Mouse (Mus musculus) small intestine, adult 2 months (tissue): ENCODE data around the gene Stk10. TPM values are rescaled to one million over a fixed set of nuclear protein-coding genes. Genes with fewer than 3 reads are reported as not detected.

Experiments
- H3K27ac ChIP-seq: fragments of 200-500 bp; 2 replicates; pipeline ENCODE4 v1.5.1; 2012; ENCODE audit warnings: low read depth, low read length, control low read depth, inconsistent platforms; ENCODE audit not compliant: insufficient read depth
- H3K27me3 ChIP-seq: fragments of 200-500 bp; 2 replicates; pipeline ENCODE4 v1.6.1; 2012; ENCODE audit warnings: mild to moderate bottlenecking, moderate library complexity, low read length, inconsistent platforms; ENCODE audit not compliant: control insufficient read depth, insufficient read depth
- H3K36me3 ChIP-seq: fragments of 200-500 bp; 2 replicates; pipeline ENCODE4 v1.6.1; 2012; ENCODE audit warnings: mild to moderate bottlenecking, low read length, control low read depth, inconsistent platforms; ENCODE audit not compliant: control insufficient read depth, insufficient read depth
- H3K4me1 ChIP-seq: fragments of 200-500 bp; 2 replicates; pipeline ENCODE4 v1.6.1; 2012; ENCODE audit warnings: low read length, inconsistent platforms, mixed read lengths; ENCODE audit not compliant: control insufficient read depth, insufficient read depth, insufficient read length
- H3K4me3 ChIP-seq: fragments of 200-500 bp; 2 replicates; pipeline ENCODE4 v1.5.1; 2012; ENCODE audit warnings: low read depth, mild to moderate bottlenecking, control low read depth, inconsistent platforms, low read length, moderate library complexity
- CTCF ChIP-seq: fragments of 200-500 bp; IDR thresholded peaks from 2 replicates; pipeline ENCODE4 v1.5.1; 2012; ENCODE audit warnings: low read depth, mild to moderate bottlenecking, control low read depth, inconsistent platforms, low read length, moderate library complexity, mixed read lengths; ENCODE audit not compliant: insufficient replicate concordance, insufficient read length; ENCODE audit errors: extremely low read depth
- POLR2A ChIP-seq: fragments of 200-500 bp; IDR thresholded peaks from 2 replicates; pipeline ENCODE4 v1.6.1; 2012; ENCODE audit warnings: low read depth, mild to moderate bottlenecking, control low read depth, inconsistent platforms, low read length, moderate library complexity
- WGBS: fragments of 180-500 bp; shearing (Covaris S2); methylation state at CpG from one replicate; pipeline ENCODE4 v1.1.7; 2018; 5-methylcytosine and 5-hydroxymethylcytosine counted together
- polyA plus RNA-seq: library from polyadenylated mRNA; depleted of rRNA; stranded (reverse); fragments of >200 nt; gene quantifications from 2 replicates; pipeline ENCODE4 v1.2.3, GENCODE M21; 2012

Gene Stk10
- polyA plus RNA-seq, 1 experiment, result 49.4 TPM

DNA sequence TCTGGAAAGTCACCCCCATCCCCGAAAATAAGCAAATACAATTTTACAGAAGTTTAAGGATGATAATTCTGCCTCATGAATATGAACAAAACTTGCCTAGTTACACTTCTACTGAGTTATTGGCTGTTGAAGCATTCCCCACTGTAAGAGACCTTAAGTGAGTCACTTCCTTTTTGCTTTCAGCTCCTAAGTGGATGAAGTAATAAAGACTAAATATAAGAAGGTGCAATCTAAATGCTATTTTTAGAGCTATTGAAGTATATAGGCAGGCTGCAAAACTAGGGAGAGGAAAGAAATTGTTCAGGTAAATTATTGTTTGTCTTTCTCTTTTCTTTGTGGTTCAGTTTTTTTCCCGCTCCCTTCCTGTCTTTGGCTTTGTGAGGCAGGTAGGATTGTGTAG lies 114.2 kb downstream of the Stk10 start:
- Histone ChIP-seq H3K36me3 (no peaks in the 10 kb centered on the region), H3K27ac (no peak overlapping the region), H3K27me3 (no peaks in the 10 kb centered on the region), H3K4me1 (peaks cover 19% of the 10 kb centered on the region), H3K4me3 (no peak overlapping the region)
- TF ChIP-seq POLR2A, result no peak
- no peak for TF ChIP-seq CTCF
- 81% methylated on average over 2 of the region's 2 CpGs for WGBS

DNA sequence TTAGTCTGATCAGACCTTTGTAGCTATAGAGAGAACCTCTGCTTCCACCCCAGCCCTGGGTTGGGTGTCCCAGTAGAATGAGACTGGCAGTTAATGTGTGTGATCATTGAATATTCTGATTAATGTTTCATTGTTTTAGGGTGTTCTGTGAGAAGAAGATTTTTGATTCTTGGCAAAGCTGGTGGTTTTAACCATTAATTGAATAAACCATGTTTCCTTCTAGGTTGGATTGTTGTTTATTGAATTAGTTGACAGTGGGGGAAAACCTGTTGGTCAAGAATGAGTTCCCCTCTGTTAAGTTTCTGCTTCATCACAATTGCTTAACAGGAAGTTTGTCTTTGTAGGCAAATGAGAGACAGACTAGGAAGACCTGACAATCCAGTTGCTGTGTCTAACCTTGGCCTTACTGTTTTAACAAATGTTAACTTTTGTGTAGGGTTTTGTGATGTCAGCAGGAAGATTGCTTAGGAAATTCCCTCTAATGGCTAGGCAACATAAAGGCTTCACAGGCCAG lies 117.2 kb downstream of the Stk10 start:
- no peaks in the 10 kb centered on the region for H3K36me3 ChIP-seq
- TF ChIP-seq CTCF, result no peak
- no peak for TF ChIP-seq POLR2A
- peaks cover 23% of the 10 kb centered on the region for H3K4me1 ChIP-seq
- no peaks in the 10 kb centered on the region for H3K27me3 ChIP-seq
- H3K27ac ChIP-seq, result peak overlapping the region; percentile 45
- H3K4me3 ChIP-seq, result no peak overlapping the region

DNA sequence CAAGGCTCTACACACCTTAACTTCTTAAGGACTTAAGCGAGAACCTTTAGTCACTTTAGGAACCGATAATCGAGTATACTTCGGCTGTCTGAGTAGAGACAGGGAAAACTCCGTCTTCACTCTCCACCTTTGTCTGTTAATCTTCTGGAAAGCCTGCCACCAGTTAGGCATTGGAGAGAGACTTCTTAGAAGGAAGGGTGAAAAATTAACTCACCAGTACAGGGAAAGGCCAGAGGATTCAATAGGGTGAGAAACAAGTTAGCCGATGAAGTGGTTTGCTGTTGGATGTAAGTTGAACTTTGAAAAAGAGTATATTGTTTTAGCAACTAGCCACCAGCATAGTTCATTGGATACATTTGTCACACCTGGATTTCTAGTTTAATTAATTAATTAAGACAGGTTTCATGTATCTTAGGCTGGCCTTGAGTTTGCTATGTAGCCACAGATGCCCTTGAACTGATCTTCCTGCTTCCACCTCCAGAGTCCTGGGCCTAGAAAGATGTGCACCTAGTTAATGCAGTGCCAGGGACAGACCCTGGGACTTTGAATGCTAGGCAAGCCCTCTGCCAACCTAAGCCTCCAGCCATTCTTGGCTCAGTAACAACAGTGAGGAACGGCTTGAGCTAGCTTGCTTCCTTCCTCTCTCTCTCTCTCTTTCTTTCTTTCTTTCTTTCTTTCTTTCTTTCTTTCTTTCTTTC lies 117.9 kb downstream of the Stk10 start:
- Histone ChIP-seq H3K27ac (peak overlapping the region; percentile 45), H3K27me3 (no peaks in the 10 kb centered on the region), H3K4me1 (peaks cover 23% of the 10 kb centered on the region), H3K4me3 (no peak overlapping the region), H3K36me3 (no peaks in the 10 kb centered on the region)
- 50% methylated on average over 7 of the region's 7 CpGs for WGBS
- TF ChIP-seq CTCF (no peak), POLR2A (no peak)

DNA sequence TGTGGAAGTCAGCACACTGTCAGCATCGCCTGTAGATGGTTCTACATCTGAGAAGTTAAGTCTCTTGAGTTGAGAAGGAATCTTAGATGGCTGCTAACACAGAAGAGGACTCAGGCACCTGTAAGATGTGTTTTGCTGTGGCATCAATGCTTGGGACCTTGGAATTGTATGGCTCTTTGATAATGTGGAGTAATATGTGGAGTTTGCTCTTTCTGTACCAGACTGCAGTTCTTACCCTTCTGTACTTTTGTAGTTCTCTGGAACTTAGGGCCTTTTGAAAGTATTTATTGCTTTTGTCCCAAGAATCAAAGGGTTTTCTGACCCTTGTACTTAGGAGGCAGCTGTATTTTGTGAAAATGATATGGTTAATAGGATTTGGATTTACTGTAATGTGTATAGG lies 118.6 kb downstream of the Stk10 start:
- peak overlapping the region; percentile 21; the same call in 1 of the 2 replicates for H3K27ac ChIP-seq
- TF ChIP-seq CTCF (no peak), POLR2A (no peak)
- H3K36me3 ChIP-seq, result no peaks in the 10 kb centered on the region
- H3K4me3 ChIP-seq, result no peak overlapping the region
- 29% methylated on average over 1 of the region's 1 CpGs for WGBS
- H3K4me1 ChIP-seq, result peaks cover 23% of the 10 kb centered on the region
- no peaks in the 10 kb centered on the region for H3K27me3 ChIP-seq

DNA sequence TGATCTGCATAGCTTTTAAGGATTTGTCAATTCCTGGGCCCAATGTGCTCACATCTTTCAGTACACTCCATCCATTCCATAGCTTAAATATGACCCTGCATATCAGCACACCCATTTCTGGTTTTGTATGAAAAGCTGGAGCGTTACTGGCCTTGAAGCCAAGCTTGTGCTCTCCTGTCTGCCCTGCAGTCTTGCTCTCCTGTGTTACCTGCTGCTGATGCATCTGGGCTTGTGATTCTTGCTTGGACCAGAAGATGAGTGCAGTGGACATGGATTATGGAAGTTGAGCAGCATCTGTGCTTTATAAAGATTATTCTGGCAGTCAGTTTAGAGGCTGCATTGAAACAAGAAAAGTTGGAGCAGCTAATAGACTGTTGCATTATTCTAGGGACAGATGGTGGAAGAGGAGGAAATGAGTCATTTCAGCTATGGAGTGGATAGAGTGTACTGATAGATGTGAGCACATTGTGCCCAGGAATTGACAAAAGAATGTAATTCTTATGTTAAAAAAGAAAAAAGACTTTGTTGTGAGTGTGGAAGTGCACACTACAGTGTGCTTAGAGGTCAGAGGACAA lies 129.1 kb downstream of the Stk10 start:
- H3K36me3 ChIP-seq, result no peaks in the 10 kb centered on the region; the same call in 1 of the 2 replicates
- no peak overlapping the region for H3K4me3 ChIP-seq
- no peaks in the 10 kb centered on the region for H3K27me3 ChIP-seq
- no peaks in the 10 kb centered on the region; the same call in 1 of the 2 replicates for H3K4me1 ChIP-seq
- no peak overlapping the region for H3K27ac ChIP-seq
- TF ChIP-seq POLR2A (no peak), CTCF (no peak)
- WGBS, result 88% methylated on average over 1 of the region's 1 CpGs

DNA sequence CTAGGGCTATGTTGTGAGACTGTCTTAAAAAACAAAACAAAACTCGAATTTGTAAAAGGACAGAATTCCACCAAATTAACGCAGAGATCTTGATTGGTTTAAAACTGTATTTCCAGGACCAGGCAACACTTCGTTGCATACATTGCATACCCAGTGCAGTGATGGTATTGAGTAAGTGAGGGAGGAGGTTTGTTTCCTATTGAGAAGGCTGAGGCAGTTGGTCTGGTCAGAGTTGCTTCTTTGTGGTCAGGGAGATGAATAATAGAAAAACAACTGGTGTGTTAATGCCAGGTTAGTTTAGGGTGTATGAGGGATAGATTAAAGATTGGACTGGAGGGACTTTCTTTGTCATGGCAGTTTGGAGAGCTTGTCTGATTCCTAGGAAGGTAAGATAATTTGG lies 132.5 kb downstream of the Stk10 start:
- TF ChIP-seq CTCF (no peak), POLR2A (no peak)
- H3K36me3 ChIP-seq, result no peaks in the 10 kb centered on the region; the same call in 1 of the 2 replicates
- 91% methylated on average over 3 of the region's 3 CpGs for WGBS
- H3K4me3 ChIP-seq, result no peak overlapping the region
- no peak overlapping the region for H3K27ac ChIP-seq
- H3K27me3 ChIP-seq, result no peaks in the 10 kb centered on the region
- H3K4me1 ChIP-seq, result peaks cover 2% of the 10 kb centered on the region; the same call in 1 of the 2 replicates

DNA sequence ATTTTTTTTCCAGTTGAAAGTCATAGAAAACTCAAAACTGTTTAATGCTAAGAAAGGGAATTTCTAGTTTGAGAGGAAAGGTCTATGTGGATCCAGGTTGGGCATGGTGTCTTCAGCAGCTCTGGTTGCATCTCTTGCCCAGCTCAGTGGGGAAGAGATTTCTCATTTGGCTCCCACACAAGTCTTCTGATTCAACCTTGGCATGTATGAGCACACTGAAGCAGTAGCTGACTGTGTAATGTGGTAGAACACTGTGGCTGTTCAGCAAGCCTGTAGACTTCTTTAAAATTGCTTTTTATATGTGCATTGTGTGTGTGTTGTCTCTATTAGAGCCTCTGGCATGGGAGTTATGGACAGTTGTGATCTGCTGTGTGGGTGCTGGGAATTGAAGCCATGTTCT lies 133.9 kb downstream of the Stk10 start:
- no peaks in the 10 kb centered on the region for H3K27me3 ChIP-seq
- H3K27ac ChIP-seq, result no peak overlapping the region
- no peaks in the 10 kb centered on the region; the same call in 1 of the 2 replicates for H3K36me3 ChIP-seq
- no peak overlapping the region for H3K4me3 ChIP-seq
- H3K4me1 ChIP-seq, result peaks cover 10% of the 10 kb centered on the region; the same call in 1 of the 2 replicates
- TF ChIP-seq POLR2A (no peak), CTCF (no peak)
